Mouse (Mus musculus): ENCODE measurements around the gene Dnah7c.

- TF ChIP-seq CTCF (IDR thresholded peaks at IDR 0.05; ENCODE audit: low read depth) (peak; percentile 63), EP300 (optimal IDR thresholded peaks at IDR 0.05) (no peak)
These were observed 155.0 kb downstream of the Dnah7c start for GRCm38 (mm10) chr1:46580385-46580784.
